Mouse (Mus musculus) lung, adult 2 months (tissue): ENCODE measurements around the gene E130309D02Rik. TPM values are rescaled to one million over a fixed set of nuclear protein-coding genes. Genes with fewer than 3 reads are reported as not detected.
A peak's percentile ranks its signal among the peaks of the same experiment; 100 is the strongest.

ENCODE experiments used
- DNase-seq: peaks from one replicate; pipeline ENCODE4 v3.0.0; 2022
- H3K4me1 ChIP-seq: fragments of 200-500 bp; 2 replicates; pipeline ENCODE4 v1.6.1; 2011; ENCODE audit warnings: low read length; ENCODE audit not compliant: control insufficient read depth, insufficient read depth
- H3K4me3 ChIP-seq: fragments of 200-500 bp; replicated peaks from 2 replicates; pipeline ENCODE3; 2011; ENCODE audit warnings: low read depth, mild to moderate bottlenecking, control low read depth, low read length; ENCODE audit errors: extremely low read depth
- CTCF ChIP-seq: fragments of 200-500 bp; IDR thresholded peaks from 2 replicates; pipeline ENCODE4 v1.5.1; 2011; ENCODE audit warnings: mild to moderate bottlenecking, low read length, control low read depth; ENCODE audit not compliant: insufficient read depth
- POLR2A ChIP-seq: fragments of 200-500 bp; IDR thresholded peaks from 2 replicates; pipeline ENCODE4 v1.6.1; 2011; ENCODE audit warnings: low read depth, mild to moderate bottlenecking, control low read depth, low read length, borderline replicate concordance; ENCODE audit errors: extremely low read depth
- WGBS: fragments of 180-500 bp; shearing (Covaris S2); methylation state at CpG from one replicate; pipeline ENCODE4 v1.1.7; 2018; 5-methylcytosine and 5-hydroxymethylcytosine counted together
- polyA plus RNA-seq: library from polyadenylated mRNA; depleted of rRNA; stranded (reverse); fragments of >200 nt; gene quantifications from 2 replicates; pipeline ENCODE4 v1.2.3, GENCODE M21; 2012; rRNA removed

E130309D02Rik gene
- polyA plus RNA-seq, result 21.8 and 25.1 TPM in 2 replicates

- WGBS, result under 1% methylated on average over 101 of the region's 101 CpGs
- peak; percentile 51; the same call in 1 of the 2 replicates for TF ChIP-seq POLR2A
- TF ChIP-seq CTCF, result peak; percentile 32; the same call in 1 of the 2 replicates
- H3K4me3 ChIP-seq, result peak within 1 kb of the TSS; percentile 76
- peaks cover 5% of the 10 kb centered on the region; the same call in 1 of the 2 replicates for H3K4me1 ChIP-seq
- DNase-seq, result peak; percentile 91
These were observed at the start of gene E130309D02Rik for GRCm38 (mm10) chr5:143314730-143315513. E130309D02Rik (minus strand) TSS chr5:143315360.

DNA sequence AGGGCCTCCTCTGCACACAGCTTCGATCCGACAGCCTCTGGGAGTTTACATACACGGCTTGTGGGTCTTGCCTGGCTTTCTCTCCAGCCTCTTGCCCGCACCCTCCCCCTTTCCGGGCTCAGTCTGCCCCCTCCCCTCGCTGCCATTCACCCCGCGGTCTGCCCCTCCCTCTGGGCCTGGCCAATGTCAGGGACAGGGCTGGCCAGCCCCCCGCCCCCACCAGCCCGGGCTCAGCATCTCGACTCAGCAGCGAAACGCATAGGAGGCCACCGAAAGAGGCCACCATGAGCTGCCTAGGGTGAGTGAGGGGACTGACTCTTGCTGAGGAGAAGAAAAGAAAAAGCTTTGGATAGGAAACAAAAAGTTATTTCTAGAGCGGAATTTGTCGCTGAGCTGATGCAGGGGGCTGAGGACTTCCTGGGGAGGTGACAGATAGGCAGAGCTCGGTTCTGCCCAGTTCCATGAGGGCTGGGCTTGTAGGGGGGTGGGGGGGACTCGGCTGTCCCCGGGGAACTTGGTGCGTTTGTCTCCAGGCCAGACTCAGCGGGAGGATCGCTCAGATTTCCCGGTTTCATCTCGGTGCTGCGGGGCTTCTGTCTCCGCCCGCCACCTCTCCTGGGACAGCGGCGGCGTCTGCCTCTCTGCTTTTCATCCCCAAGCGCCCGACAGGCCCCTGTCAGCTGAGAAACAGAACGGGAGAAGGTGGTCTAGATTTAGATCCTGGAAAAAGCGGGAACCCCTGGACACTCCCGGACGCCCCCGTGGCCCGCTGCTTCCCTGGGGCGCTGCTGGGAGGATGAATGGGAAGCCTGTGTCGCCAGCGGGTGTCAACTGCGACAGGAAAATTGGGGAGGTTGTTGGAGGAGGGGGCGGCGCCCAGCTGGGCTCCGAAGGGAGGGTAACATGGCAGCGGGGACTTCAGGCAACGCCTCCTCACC lies 48.8 kb upstream of the E130309D02Rik start:
- no peak for TF ChIP-seq POLR2A
- no peak for TF ChIP-seq CTCF
- Histone ChIP-seq H3K4me3 (peak overlapping the region; percentile 2), H3K4me1 (no peaks in the 10 kb centered on the region)
- no peak for DNase-seq
- under 1% methylated on average over 47 of the region's 47 CpGs for WGBS

DNA sequence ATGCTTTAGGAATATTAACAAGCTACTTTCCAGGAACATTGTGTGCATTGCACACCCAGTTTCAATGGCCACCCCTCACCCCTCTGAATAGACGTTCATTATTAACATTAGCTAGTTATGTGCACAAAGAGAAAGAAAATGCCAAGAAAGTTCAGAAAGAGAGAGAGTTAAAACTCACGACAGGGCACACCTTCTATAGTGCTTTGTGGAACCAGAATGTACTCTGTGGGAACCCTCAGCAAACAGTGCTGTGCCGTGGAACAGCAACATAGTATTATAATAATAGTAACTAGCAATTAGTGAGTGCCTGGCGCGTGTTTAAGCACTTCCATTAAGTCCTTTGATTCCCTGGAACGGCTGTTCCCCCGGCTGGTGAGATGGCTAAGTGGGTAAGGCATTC lies 46.3 kb upstream of the E130309D02Rik start:
- no peak for TF ChIP-seq POLR2A
- no peak for TF ChIP-seq CTCF
- Histone ChIP-seq H3K4me3 (no peak overlapping the region), H3K4me1 (no peaks in the 10 kb centered on the region)
- 62% methylated on average over 7 of the region's 7 CpGs for WGBS
- DNase-seq, result no peak

DNA sequence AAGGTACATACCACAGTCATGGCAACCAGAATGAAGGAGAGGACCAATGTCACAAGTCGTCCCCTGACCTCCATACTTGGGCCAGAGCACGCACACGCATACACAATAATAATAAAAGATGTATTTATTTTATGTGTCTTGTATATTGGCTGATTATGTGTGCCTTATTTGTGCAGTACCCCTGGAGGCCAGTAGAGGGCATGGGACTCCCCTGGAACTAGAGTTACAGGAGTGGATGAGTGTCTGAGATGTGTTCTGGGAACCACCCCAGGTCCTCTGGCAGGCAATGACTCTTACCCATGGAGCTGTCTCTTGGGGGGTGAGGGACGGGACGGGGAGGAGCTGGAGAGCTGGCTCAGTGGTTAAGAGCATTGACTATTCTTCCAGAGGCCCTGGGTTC lies 44.8 kb upstream of the E130309D02Rik start:
- H3K4me3 ChIP-seq, result no peak overlapping the region
- no peaks in the 10 kb centered on the region for H3K4me1 ChIP-seq
- TF ChIP-seq CTCF (0 out of 2 replicates have a peak, but pooled peaks have one; percentile 10), POLR2A (no peak)
- DNase-seq, result no peak
- 58% methylated on average over 5 of the region's 5 CpGs for WGBS

DNA sequence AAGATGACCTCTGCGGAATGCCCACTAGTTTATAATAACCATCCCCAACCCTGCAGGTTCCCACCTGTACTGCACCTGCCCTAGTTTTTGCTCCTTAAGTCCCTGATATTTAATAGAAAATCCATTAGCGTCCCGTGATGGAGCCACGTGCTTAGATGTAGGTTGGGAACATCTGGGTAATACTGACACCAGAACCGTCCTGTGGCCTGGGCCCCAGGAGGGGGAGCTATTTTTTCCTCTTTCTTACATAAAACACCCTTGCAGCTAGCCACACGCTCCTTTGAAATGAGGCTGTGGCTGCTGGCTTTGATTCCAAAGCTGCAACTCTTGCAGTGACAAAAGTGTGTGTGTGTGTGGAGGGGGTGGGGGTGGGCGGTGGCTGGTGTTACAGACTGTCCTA lies 44.1 kb upstream of the E130309D02Rik start:
- TF ChIP-seq CTCF (no peak), POLR2A (no peak)
- Histone ChIP-seq H3K4me1 (no peaks in the 10 kb centered on the region), H3K4me3 (no peak overlapping the region)
- 25% methylated on average over 7 of the region's 7 CpGs for WGBS
- DNase-seq, result no peak

GRCm38 (mm10) chr5:143357564-143357963 lies 42.4 kb upstream of the E130309D02Rik start:
- TF ChIP-seq POLR2A (no peak), CTCF (no peak)
- no peak overlapping the region for H3K4me3 ChIP-seq
- H3K4me1 ChIP-seq, result no peaks in the 10 kb centered on the region
- 4% methylated on average over 28 of the region's 28 CpGs for WGBS
- DNase-seq, result no peak

DNA sequence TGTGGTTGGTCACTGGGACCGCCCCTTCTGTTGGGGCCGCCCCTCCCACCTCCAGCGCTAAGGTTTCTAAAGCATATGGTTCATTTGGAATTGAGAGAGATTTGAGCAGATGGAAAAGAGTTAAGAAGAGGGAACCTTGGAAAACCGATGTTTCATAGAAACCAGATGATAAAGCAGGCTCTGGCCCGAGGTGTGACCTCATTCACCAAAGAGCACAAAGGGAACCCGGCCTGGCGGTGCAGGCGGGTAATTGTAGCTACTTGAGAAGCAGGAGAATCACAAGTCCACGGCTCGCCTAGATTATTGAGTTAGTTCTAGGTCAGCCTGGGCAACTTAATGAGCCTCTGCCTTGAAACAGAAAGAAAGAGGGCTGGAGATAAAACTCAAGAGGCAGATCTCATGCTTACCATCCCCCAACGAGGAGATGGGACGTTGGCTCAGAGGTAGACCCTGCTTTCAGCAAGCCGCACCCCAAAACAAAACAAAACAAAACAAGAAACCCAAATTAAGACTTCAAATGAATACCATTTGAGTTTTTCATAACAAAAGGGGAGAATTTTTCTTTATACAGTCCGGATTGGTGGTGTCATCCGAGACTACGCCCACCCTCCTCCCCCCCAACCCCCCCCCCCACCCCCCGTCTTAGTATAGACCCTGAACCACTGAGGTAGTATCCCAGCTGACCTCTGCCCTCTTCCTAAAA lies 41.7 kb upstream of the E130309D02Rik start, which contains the start of gene Grid2ip:
TSS of gene Grid2ip (plus strand) at position 653 of the 703 bp plus-strand sequence.
- no peak for DNase-seq
- H3K4me3 ChIP-seq, result no peak within 1 kb of the TSS
- 20% methylated on average over 17 of the region's 17 CpGs for WGBS
- no peak for TF ChIP-seq CTCF
- TF ChIP-seq POLR2A, result no peak
- H3K4me1 ChIP-seq, result no peaks in the 10 kb centered on the region

GRCm38 (mm10) chr5:143356017-143356416 lies 40.9 kb upstream of the E130309D02Rik start:
- DNase-seq, result no peak
- WGBS, result 36% methylated on average over 5 of the region's 5 CpGs
- H3K4me3 ChIP-seq, result no peak overlapping the region

GRCm38 (mm10) chr5:143346367-143346766 lies 31.2 kb upstream of the E130309D02Rik start:
- DNase-seq, result no peak
- no peak for TF ChIP-seq CTCF
- TF ChIP-seq POLR2A, result no peak
- H3K4me3 ChIP-seq, result no peak overlapping the region
- 75% methylated on average over 8 of the region's 8 CpGs for WGBS
- H3K4me1 ChIP-seq, result no peaks in the 10 kb centered on the region

More at GRCm38 (mm10) chr5:143356017-143356416, 40.9 kb upstream of the E130309D02Rik start:
- H3K4me1 ChIP-seq, result no peaks in the 10 kb centered on the region
- TF ChIP-seq POLR2A (no peak), CTCF (no peak)
